Mouse (Mus musculus): Measurements from ENCODE around the gene Cct4. TPM values are rescaled to one million over a fixed set of nuclear protein-coding genes. Genes with fewer than 3 reads are reported as not detected.

Gene Cct4
- polyA plus RNA-seq, 1 experiment from 2014 or later = 436 TPM

Other genes with a start within 250 kb of the Cct4 start
- 1.9 and 2.7 TPM in 2 replicates for gene B3gnt2, start 129.6 kb upstream of the Cct4 start, polyA plus RNA-seq (2016; fragmentation: Nextera tagmentation; extraction: Ambion mirVana)
- 2.9 and 3.2 TPM in 2 replicates for gene Zrsr1, start 18.5 kb upstream of the Cct4 start, polyA plus RNA-seq (2016; fragmentation: Nextera tagmentation; extraction: Ambion mirVana)
- gene Gm28048, start 8.4 kb upstream of the Cct4 start, polyA plus RNA-seq (2016; fragmentation: Nextera tagmentation; extraction: Ambion mirVana) = 3.0 and 3.2 TPM in 2 replicates
- 385 and 427 TPM in 2 replicates for gene Commd1, start 8.1 kb upstream of the Cct4 start, polyA plus RNA-seq (2016; fragmentation: Nextera tagmentation; extraction: Ambion mirVana)
- 1.6 and 3.1 TPM in 2 replicates for gene Fam161a, start 17.0 kb downstream of the Cct4 start, polyA plus RNA-seq (2016; fragmentation: Nextera tagmentation; extraction: Ambion mirVana)